Mouse (Mus musculus): ENCODE measurements around the gene Atp11c.

Atp11c gene

GRCm38 (mm10) chrX:60592598-60592997, at the start of gene Atp11c:
Atp11c (minus strand) TSS chrX:60592698.
- no peak for DNase-seq (ENCODE audit: low read depth, low spot score)

DNA sequence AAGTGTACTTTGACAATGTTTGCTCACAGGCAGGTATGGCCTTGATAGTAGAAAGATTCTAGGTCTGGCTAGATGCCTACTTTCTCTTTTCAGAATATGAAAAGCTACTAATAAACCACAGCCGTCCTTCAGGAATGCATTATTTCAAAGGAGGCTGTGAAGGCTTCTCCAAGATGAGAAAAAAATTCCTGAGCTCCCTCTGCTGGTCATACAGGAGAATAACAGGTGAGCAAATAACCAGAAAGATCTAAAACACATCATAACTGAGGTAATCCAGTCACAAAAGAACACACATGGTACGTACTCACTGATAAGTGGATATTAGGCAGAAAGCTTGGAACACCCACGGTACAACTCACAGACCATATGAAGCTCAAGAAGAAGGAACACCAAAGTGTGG, 16.7 kb upstream of the Atp11c start:
- DNase-seq (ENCODE audit: low read depth, low spot score), result no peak

DNA sequence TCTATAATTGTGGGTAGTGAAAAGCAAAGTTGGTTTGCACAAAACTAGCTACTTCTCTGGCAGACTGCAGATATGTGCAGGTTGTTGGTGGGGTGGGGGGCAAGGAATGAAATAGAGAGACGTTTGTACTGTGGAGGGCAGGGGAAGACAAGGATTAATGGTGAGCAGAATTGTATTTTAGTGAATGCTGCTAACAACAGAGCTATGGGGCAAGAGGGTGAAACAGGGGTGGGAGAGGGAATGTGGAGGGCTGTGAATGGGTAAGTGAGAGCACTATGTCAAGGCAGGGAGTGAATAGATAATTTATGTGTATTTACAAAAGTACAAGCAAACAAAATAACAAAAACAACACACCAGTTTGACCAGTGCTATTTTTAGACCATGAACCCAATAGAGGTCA, 22.0 kb downstream of the Atp11c start:
- DNase-seq (ENCODE audit: low read depth, low spot score), result no peak

GRCm38 (mm10) chrX:60569047-60569446, 23.5 kb downstream of the Atp11c start:
- no peak for DNase-seq (ENCODE audit: low read depth, low spot score)

DNA sequence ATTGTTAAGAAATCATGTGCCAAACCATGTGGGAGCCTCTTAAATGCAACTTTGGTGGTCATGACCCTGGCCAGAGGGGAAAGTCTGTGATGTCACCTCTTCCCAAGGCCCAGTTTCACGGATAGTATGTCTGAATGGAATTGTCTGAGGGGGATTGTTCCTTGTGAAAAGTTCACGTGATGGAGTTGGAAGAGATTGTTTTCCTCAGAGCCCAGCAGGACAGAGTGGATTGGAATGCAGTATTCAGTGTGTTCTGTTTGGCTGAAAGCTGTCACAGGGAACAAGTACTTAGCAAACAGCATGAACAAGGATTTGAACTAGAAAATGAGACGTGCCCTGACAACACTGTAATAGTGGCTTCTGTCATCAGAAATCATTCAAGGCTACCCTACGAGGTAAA, 37.3 kb downstream of the Atp11c start:
- DNase-seq (ENCODE audit: low read depth, low spot score), result no peak

DNA sequence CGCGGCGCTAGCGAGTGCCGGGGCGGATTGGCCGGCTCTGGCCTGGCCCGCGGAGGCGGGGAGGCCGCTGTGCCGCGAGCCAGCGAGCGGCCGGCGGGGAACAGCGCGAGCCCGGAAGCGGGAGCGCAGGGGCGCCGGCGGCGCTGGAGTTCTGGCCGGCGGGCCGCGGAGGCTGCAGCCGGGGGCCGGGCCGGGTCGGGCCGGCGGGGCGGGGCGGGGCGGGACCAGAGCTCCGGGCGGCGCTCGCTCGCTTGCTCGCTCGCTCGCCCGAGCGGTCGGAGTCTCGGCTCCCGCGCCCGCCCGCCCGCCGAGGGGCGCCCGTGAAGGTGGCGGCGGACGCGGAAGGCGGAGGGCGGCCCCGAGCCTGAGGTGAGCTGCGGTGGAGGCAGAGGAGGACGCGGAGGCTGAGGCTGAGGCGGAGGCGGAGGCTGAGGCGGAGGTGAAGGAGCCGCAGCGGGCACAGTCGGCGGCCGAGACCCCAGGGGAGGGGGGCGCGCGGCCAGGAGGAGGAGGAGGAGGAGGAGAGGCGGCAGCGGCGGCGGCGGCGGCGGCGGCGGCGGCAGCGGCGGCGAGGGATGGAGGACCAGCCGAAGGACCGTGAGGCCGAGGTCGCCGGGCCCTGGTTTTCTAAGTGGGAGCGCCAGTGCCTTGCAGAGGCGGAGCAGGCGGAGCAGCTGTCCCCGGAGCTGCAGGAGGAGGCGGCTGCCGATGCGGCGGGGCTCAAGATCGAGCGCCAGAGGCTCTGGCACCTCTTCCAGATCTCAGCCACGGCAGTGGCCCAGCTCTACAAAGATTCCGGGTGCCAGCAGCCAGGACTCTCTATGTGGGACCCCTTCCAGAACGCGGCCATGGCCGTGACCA, 44.8 kb downstream of the Atp11c start:
- no peak for DNase-seq (ENCODE audit: low read depth, low spot score)

DNA sequence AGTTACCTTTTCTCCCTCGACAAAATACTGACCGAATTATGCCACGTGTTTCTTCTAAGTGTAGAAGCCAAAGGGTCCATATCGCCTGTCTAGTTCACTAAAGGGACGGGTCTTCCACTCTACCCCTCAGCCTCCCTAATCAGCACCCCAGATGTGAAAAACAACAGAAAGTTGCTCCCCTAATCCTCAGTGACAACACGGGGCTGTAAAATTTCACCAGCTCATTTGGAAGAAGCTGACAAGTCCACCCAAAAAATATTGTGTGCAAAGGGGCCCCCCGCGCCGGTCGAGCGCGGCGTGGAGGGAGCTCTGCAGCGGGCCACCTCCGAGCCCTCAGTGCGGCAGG, 45.4 kb downstream of the Atp11c start:
- no peak for DNase-seq (ENCODE audit: low read depth, low spot score)

- no peak for DNase-seq (ENCODE audit: low read depth, low spot score)
These were observed 46.6 kb downstream of the Atp11c start for GRCm38 (mm10) chrX:60545906-60546305.

DNA sequence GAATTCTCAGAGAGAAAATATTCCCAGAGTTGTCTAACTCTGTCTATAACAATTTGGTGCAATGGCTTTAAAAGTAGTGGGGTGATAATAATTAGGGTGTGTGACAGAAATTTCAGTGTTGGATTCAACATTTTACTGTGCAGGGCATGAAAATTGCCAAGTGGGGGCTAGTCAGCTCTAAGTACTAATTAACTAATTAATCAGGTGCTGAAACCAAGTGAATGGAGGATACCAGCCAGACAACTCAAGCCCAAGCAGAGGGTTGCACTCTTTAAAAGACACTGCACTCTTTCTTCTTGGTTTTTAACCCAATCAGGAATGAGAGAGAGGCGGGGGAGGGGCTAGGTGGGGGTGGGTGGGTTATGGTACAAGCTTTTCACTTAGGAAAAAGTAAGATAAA, 47.1 kb downstream of the Atp11c start:
- DNase-seq (ENCODE audit: low read depth, low spot score), result no peak

DNA sequence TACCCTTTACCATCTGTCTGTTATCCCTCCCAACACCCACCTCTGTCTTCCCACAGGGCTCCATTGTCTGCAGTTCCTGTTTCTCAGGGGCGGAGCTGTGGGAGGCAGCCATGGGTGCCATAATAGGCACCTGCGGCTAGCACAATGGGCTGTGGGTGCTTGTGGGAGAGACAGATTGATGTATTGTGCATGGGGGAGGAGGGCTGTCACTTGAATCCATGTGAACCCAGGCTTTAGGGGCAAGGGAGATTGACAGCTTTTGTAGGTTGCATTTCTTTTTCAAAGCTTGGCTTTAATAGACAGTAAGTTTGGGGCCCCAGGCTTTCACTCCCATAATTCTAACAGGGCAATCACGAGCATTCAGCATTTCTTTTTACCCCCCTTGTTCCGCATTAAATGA, 48.4 kb downstream of the Atp11c start:
- no peak for DNase-seq (ENCODE audit: low read depth, low spot score)

GRCm38 (mm10) chrX:60542901-60543300, 49.6 kb downstream of the Atp11c start:
- no peak for DNase-seq (ENCODE audit: low read depth, low spot score)

DNA sequence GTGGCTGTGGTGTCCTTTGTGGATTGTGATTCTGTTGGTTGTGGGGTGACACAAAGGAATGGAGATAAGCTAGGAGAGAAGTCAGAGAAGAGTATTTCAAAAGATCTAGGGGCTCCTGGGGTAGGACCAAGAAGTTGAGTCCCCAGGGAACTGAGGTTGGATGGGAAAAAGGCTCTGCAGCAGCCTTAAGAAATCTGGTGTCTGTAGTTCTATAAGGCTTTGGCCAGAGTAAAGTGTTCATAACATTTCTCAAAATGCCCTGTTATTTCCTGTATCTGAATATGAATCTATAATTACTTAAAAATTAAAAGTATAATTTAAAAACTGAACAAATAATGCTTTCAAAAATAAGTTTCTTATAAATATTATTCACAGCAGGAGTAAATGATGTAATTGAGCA, 53.3 kb downstream of the Atp11c start, which contains the start of gene Gm7073:
Gene Gm7073 (minus strand): TSS at position 101 of the 400 bp plus-strand sequence.
- no peak for DNase-seq (ENCODE audit: low read depth, low spot score)

- DNase-seq (ENCODE audit: low read depth, low spot score), result no peak
These were observed 88.5 kb downstream of the Atp11c start for GRCm38 (mm10) chrX:60503995-60504394.

DNA sequence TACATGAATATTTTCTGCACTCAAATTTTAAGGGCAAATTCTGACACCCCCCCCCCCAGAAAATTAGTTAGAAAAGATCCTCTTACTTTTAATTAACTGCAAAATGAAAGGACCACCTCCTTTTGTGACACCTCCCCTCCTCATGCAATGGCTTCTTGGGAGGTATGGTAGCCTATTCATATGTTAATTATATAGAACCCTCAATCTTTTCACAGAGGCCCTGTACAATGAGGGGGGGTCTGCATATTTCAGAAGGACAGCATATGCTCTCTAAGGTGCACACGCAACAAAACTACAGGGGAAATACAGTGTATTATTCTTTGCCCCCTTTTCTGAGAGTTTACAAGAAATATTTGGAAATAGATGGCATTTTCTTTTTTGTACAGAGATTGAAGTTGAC, 94.7 kb downstream of the Atp11c start:
- no peak for DNase-seq (ENCODE audit: low read depth, low spot score)

DNA sequence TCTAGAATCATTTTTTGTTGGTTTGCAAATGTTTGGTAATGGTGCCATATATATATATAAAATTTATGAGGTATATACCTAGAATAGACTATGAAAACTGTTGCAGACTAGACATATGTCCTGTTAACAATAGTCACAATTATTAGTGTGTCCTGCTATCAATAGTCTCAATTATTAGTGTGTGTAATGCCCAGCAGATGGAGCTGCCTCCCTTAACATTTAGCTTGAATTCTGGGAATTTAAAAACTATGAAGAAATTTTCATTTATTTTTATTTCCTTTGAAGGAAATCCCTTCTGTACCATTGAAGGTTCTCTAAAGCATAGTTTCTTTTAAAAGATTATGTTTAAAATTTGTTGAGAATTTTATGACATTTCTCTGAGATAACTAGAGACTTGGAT, 97.2 kb downstream of the Atp11c start:
- no peak for DNase-seq (ENCODE audit: low read depth, low spot score)

GRCm38 (mm10) chrX:60463786-60464185, 128.7 kb downstream of the Atp11c start:
- no peak for DNase-seq (ENCODE audit: low read depth, low spot score)

GRCm38 (mm10) chrX:60414563-60415111, 177.9 kb downstream of the Atp11c start:
- no peak for DNase-seq (ENCODE audit: low read depth, low spot score)

- no peak for DNase-seq (ENCODE audit: low read depth, low spot score)
These were observed 186.8 kb downstream of the Atp11c start for GRCm38 (mm10) chrX:60405681-60406080.

GRCm38 (mm10) chrX:60404668-60405044, 187.8 kb downstream of the Atp11c start:
- peak; percentile 50 for DNase-seq (ENCODE audit: low read depth, low spot score)

DNA sequence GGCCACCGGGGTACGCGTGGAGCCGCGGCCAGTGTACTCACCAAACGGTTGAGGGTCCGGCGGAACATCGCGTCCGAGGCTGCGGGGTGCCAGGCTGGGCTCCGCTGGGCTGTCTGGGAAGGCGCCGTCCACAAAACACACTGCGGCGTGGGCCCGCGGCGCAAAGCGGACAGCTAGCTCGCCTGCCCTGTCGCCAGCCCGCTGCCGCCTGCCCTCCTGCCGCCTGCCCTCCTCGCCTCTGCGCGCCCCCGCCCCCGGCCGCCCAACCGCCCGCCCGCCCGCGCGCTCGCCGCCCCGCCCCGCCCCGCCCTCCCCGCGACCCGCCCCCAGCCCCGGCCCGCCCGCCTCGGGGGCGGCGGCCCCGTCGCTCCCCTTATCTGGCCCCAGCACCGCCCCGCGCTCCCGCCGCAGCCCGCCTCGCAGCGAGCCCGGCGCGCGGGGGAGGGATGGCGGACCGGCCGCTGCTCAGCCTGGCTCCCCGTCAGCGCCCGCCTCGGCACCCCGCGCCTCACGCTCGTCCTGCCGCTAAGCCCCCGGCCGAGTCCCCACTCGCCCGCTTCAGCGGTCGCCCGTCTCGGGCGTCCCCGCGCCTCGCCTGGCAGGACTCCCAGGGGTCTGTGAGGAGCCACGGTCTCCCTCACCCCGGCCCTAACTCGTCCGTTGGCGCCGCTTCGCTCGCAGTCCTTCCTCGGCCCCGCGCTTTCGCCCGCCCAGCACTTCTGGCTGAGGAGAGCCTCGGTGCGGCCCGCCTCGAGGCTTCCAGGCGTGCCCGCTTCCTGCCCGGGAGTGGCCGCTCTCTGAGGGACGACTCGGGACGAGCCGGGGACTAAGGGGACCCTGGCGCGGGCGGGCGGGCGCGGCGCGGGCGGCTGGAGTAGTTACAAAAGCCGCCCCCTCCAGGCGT, 188.5 kb downstream of the Atp11c start:
- peak; percentile 16 for DNase-seq (ENCODE audit: low read depth, low spot score)

DNA sequence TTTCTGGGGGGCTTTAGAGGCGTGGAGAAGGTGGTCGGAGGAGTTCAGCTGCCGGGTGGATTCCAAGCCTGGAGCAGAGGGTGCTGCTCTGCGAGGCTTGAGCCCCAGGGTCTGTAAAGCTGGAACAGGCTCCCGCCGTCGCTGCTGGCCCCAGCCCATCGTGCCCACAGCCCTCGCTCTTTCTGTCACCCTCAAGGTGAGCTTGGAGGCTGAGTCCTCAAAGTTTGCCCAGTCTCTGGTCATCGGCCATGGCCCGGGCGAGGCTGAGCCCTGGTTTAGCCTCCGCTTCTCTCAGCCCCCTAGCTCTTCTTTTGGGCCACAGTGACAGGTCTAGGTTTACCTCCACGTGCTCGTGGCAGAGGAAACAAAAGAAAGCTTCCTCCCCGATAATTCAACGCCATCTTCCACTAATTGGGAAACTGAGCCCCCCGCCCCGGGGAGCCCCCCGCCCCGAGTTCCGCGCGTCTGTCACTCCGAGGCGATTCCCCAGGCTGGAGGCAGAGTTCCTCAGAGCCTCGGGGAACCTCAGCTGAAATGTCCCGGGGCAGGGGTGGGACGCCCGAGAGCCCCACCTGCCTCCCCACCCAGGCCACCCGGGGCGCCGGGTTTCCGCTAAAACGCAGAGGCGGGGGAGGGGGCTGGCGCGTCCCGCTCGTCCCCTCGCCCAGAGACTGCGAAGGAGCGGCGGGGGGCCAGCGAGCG, 189.3 kb downstream of the Atp11c start:
- DNase-seq (ENCODE audit: low read depth, low spot score), result peak; percentile 1

DNA sequence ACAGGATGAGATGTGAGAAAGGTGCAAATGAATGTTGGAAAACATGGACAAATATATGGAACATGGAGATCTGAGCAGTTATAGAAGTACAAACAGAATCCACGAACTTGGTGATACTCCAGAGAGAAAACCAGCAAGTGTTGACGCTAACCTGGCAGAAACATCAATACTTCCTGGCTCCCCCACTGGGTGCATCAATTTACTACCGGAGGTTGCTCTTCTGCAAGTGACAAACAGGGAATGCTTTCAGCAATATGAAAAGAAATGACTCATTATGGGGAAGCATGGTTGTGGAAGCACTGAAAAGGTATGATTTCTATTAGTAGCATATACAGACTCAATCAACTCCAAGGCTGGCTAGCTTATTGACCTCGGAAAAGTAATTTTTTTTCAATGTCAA, 198.2 kb downstream of the Atp11c start:
- DNase-seq (ENCODE audit: low read depth, low spot score), result no peak
